Mouse (Mus musculus) adrenal gland, postnatal 25 days (tissue): ENCODE measurements around the gene Nab2. TPM values are rescaled to one million over a fixed set of nuclear protein-coding genes. Genes with fewer than 3 reads are reported as not detected.

Experiments
- DNase-seq: peaks from one replicate; pipeline ENCODE4 v3.0.0; 2021; ENCODE audit warnings: mixed read lengths
- total RNA-seq: library from RNA; stranded (reverse); gene quantifications from 2 replicates; pipeline ENCODE4 v1.2.3, GENCODE M21; 2021

Gene Nab2
- total RNA-seq, 1 experiment from 2014 or later, result 19.0 TPM

DNA sequence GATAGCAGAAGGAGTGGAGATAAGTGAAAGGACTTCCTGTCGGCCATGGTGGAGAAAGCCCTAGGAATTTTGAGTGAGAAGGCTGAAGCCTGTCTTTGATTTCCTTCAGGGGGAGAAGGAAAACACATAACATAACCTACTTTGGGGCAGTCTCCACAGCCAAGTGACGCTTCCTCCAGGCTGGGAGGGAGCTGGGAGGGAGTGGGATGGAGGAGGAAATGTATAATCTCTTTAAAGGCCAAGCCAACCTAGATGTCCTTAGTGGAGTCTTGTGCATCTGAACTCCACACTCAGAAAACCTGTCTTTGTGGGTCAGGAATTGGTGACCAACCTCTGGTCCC is 53.4 kb downstream of the Nab2 start:
- DNase-seq, result no peak

DNA sequence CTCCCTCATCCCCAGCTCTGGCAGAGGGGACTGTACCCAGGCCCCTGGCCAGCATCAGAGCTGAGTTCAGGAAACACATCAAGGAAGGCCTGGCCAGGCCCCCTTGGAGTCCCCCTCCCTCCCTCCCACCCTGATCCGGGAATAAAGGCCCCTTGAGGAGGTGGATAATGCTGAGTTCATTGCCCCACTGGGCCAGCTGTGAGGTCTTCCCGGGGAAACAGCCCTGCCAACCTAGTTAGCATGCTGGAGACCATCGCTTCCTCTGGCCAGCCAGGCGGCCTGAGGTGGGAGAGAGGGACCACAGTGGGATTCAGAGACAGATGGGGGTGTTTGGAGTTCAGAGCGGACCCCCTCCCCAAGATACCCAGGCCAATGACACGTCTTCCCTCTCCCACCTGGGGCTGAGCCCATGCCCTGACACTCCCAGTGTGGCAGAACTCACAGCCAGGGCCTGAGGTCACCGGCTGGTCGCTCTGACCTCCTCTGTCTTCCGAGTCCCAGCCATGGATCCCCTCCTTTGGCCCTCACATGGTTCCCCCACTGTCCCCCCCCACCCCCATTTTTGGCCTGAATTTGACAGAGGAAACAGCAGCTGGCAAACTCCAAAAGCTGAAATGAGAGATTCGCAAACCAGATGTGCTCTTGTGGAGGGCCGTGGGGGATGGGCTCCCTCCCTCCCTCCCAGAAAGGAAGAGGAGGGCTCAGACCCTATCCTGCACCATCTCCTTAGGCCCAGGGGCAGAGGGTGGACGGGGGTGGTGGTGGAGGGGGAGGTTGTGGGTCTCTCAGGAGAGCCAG is 53.9 kb downstream of the Nab2 start:
- DNase-seq, result no peak

DNA sequence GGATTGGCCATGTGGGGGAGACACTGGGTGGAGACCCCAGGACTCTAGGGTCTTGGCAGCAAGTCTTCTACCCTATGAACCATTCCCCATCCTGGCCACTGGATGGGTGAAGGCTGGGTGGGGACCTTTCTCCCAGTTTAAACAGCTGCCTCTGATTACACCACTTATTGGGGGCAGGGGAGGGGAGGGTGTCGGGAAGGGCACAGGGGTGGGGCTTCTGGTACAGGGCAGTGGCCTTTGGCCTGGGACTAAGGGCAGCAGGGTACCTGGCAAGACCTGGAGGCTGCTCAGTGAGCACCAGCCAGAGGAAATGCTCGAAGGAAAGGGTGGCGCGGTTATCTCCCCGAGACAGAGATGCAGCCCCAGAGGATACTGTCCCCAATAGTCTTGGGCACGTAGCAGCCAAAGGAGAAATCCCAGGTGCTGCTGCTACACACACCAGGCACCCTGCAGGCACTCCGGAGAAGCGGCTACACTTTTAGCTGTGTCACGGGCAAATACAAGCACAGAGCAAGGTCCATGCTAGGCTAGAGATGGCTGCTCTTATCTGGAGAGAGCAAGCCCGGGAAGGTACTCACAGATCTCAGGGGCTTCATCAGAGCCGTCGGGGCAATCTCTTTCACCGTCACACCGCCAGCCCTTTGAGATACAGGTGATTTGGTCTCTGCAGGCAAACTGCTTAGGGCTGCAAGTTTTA is 56.1 kb downstream of the Nab2 start:
- DNase-seq, result no peak

Other genes starting within 250 kb of the Nab2 start
- gene Stac3, start 166.9 kb downstream of the Nab2 start, total RNA-seq, result 2.8 and 4.9 TPM in 2 replicates
- 43.2 and 50.0 TPM in 2 replicates for gene Ndufa4l2, start 153.6 kb downstream of the Nab2 start, total RNA-seq
- 56.3 and 61.1 TPM in 2 replicates for gene Shmt2, start 146.1 kb downstream of the Nab2 start, total RNA-seq
- 8.3 and 10.0 TPM in 2 replicates for gene Nxph4, start 134.0 kb downstream of the Nab2 start, total RNA-seq
- gene Lrp1, start 47.4 kb downstream of the Nab2 start, total RNA-seq, result 196 and 254 TPM in 2 replicates
- gene Stat6, start 25.6 kb downstream of the Nab2 start, total RNA-seq, result 117 and 121 TPM in 2 replicates
- gene Nemp1, start 1.7 kb downstream of the Nab2 start, total RNA-seq, result 9.6 and 13.7 TPM in 2 replicates
- 0.33 and 1.1 TPM in 2 replicates for gene Myo1a, start 36.6 kb upstream of the Nab2 start, total RNA-seq
- gene Tac2, start 55.9 kb upstream of the Nab2 start, total RNA-seq, result not detected in 2 replicates
- gene Zbtb39, start 71.0 kb upstream of the Nab2 start, total RNA-seq, result 12.3 and 13.5 TPM in 2 replicates
- 10.9 and 11.4 TPM in 2 replicates for gene Gpr182, start 83.2 kb upstream of the Nab2 start, total RNA-seq
- 0.57 and 1.3 TPM in 2 replicates for gene Rdh1, start 91.2 kb upstream of the Nab2 start, total RNA-seq
- 1.0 and 2.7 TPM in 2 replicates for gene Rdh16f1, start 91.2 kb upstream of the Nab2 start, total RNA-seq
- gene Rdh9, start 107.8 kb upstream of the Nab2 start, total RNA-seq, result not detected in 2 replicates
- gene Rdh16, start 132.6 kb upstream of the Nab2 start, total RNA-seq, result 0.12 and 0.52 TPM in 2 replicates
- gene Rdh19, start 181.4 kb upstream of the Nab2 start, total RNA-seq, result not detected in 2 replicates
- gene Rdh16f2, start 197.9 kb upstream of the Nab2 start, total RNA-seq, result not detected in 2 replicates
- 5.8 TPM in 1 of 2 replicates, not detected in the other for gene Rdh7, start 220.2 kb upstream of the Nab2 start, total RNA-seq
- 0.82 and 2.6 TPM in 2 replicates for gene Sdr9c7, start 229.9 kb upstream of the Nab2 start, total RNA-seq